Mouse (Mus musculus) T-helper 1 cell (primary cell): ENCODE measurements around the gene Gucy2g.

Experiments used
- in situ Hi-C: fragments of 300-600 bp; cut with MboI, MseI; formaldehyde crosslinking; loops from one replicate; pipeline ENCODE4 v1.15.1; 2025; ENCODE audit warnings: high pct_unique_total_duplicates

Gene Gucy2g

DNA sequence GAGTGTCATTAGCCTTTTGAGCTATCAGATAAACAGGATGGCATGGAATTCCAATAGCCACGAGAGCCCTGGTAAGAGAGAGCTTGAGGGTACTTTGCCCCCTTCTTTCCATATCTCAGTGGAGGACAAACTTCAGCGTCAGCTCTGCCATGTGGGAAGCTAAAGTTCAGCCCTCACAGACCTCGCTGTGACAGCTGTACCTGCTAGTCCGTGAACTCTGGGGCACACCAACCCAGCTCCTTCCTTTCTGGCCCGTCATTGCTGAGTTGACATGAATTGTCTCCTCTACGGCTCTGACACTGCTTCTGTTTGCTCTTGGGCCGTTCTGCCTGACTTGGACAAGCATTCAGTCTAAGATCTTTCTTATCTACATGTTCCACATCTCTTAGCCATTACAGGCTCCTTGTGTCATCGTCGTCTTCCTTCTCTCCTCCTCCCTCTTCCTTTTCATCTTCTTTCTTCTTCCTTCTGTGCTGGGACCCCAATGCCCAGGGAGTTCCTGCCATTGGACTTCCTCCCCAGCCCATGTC is 7.0 kb upstream of the Gucy2g start:
- in situ Hi-C loops = no loop called here

DNA sequence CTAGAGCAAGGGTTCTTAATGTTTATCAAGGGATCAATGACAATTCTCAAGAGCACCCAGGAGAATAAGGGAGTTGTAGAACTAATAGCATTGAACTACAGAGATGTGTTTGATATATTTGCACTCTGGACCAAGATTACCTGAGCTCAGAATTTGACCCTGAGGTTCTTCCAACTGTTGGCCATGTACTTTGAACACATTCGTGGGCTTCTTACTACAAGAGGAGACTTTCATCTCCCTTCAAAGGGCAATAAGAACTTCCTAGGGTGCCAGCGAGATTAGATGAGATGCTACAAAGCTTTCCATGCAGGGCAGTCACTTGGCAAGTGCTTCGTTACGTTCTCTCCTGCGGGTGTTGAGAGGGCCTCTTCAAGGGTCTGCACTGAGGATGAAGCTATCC is 6.5 kb upstream of the Gucy2g start:
- in situ Hi-C loops = no loop called here

DNA sequence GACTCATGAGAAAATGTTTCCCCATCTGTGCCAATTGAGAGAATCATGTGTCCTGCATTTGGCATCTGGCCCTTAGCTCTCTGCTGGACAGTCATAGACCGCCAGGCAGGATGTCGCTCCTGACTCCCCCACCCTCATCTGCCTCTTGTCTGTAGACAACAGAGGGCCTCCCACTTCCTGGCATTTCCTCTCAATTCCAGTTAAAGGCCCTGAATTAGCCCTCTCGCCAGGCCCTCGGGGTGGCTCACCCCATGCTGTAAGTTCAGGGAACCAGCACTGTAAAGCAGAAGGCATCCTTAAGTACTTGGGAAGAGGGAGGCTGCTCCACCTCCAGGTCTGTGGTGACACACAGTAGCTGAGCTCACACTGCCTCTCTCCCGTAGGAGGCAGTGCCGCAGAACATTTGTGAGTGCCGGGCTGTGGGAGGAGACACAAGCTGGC is 3.8 kb upstream of the Gucy2g start:
- in situ Hi-C loops = no loop called here

DNA sequence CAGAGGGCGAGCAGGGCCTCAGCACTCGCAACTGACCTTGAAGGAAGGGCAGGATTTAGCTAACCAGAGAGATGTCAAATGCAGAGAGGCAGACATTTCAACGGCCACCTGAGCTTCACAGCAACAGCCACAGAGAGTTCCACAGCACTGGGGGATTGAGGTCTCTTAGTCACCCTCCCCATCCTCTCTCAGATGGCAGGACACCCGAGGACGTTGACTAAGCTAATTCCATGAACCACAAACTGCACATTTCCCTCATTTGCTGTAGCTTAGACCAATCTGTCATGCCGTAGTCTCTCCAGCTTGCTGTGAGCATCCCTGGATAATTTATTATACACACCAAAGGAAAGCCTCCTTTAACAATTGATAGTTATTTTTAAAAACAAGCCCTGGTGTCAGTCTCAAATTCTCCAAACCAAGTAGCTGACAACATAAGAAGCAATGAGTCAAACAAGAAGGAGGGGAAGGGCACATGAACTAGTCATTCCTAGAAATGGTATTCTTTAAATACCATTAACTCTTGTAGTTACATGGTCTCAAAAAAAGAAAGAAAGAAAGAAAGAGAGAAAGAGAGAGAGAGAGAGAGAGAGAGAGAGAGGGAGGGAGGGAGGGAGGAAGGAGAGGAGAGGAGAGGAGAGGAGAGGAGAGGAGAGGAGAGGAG is 1.1 kb downstream of the Gucy2g start:
- in situ Hi-C loops = no loop called here

DNA sequence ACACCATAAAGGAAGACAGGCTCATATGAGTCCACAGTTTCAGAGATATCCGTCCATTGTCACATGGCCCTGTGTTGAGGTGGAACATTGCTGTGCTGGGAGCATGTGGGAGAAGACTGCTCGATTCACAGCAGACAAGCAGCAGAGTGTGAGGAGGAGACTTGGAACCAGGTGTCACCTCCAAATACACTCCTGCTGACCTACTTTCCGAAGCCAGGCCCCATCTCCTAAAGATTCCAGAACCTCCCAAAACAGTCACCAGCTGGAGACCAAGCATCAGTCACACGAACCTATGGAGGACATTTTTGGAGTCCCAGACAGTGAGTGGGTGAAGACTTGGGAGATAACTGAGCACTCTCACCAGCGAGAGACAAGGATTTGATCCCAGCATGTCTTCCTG is 4.5 kb downstream of the Gucy2g start:
- in situ Hi-C loops = no loop called here

DNA sequence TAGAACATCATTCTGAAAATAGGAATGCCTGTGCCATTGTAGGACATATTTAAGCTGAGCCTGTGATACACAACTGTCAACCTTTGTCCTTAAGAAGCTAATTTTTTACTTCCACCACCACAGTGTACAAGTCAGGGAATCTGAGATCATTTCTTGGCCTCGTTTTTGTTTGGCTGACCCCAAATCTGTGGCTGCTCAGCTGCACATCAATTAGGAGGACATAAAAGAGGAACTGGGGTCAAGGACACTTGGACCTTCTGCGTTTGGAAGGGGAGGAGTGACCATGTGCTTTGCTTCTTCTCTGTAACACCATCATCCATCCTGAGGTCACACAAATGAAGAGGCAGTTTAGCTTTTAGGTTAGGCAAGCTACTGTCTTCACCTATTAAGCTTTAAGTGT is 5.0 kb downstream of the Gucy2g start:
- in situ Hi-C loops = no loop called here

DNA sequence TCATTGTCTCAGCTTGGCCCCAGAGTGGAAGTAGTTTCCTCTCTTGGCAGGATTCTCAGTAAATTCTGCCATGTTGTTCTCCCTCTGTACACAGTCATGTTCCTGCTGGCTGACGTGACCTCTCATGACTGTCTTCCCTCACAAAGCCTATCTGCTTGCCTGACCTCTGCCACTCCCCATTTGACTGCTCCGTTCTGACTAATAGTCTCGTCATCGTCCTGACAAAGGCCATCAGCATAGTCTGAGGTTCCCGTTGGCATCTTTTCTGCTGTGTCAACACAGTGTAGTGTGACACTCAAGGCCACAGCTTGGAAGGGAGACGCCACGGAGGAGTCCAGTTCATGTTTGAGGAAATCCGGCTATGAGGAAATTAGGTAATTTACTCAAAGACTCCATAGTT is 8.9 kb downstream of the Gucy2g start:
- in situ Hi-C loops = no loop called here

DNA sequence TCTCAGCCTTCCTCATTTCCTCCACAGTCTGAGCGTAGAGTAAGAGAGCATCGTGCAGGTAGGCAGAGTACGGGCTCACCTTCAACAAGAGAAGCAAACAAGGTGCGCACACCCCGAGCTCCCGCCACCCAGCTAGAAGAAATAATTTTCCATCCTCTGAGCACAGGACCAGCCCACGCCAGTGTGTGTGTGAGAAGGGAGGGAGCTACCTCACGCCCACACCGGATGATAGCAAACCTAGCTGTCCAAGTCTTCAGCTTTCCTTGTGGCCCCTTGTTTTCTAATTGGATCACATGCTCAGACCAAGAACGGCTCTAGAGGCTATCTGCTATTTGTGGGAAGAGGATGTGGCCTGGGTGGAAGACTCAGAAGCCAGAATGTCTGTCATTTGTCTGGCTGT is 10.0 kb downstream of the Gucy2g start:
- in situ Hi-C loops = no loop called here

DNA sequence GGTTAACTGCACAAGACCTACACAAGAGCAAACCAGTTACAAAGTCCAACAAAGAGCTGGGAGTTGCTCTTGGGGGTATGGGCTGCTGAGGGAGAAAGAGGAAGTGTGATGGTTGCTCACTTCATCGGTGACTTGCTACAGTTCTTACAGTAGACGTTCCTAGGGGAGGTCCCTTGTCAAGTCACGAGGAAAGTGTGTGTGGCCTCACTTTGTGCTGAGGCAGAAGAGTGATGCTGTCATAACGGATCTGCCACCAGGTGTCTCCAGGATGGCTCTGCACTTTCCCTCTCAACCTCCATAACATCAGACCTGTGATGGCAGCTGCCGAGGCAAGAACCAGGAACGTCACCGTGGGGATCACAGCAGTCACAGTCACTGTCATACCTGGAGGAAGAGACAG is 13.9 kb downstream of the Gucy2g start:
- in situ Hi-C loops = no loop called here

DNA sequence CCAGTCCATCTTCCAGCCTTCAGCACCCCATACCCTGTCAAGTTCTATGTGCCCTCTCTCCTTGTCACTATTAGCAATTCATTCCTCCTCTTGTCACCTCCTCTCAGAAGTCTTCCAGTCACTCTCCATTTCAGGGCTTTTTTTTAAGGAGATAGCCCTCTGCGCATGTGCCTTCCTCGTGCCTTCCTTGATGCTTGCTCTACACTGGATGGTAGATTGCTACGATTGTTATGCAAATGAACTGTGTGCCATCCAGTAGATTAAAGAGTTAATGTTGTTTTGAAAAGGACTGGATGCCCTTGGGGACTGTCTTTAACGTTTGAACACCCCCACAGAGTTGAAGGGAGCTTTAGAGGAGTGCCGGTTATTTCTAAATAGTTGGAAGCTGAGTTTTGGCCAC is 14.4 kb downstream of the Gucy2g start:
- in situ Hi-C loops = no loop called here

DNA sequence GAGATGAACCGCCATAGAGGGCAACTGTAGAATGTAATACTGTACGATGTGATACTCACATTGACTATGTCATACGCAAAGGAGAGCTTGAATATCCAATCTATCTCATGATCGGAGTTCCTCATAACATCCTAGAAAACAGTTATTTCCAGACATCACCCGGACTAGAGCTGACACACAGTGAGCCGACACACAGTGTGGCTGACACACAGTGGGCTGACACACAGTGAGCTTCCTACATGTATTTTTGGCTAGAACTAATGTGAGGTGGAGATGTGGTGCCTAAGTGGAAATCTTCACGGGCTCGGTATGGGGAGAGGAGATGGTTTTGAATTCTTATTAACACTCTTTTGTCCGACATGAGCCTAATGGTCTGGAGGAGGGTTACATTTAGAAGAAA is 18.8 kb downstream of the Gucy2g start:
- in situ Hi-C loops = no loop called here

DNA sequence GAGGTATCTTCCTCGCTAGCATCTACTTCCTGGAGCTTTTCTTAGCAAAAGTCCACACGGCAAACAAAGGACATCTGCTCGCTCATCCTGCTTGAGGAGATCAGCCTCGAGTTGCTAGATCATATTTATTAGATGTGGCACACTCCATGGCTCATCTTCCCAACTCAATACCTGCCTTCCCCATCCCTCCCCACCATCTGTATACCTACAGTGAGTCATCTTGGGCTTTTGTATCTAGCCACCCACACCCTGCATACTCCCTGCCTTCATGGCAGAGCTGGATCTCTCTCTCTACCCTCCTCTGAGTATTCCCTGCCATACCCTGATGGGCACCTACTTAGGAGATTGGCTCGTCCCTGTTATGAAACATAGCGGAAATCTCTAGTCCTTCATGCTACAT is 19.8 kb downstream of the Gucy2g start:
- in situ Hi-C loops = no loop called here

DNA sequence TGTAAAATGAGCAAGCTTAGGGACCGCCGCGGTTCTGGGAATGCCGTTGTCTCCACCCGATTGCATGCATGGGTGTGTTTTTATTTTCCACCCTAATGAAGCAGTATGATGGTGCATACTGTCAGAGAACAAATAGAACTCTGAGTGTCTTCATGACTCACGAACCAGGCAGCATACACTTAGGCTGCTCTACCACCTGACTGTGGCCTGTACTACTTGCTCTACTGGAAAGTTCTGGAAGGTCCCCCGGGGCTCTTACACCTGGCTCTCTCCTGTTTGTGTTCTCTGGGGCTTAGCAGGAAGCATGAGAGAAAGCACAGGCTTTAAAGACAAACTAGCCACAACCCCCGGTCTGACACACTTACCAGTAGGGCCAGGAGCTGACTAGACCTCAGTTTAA is 21.7 kb downstream of the Gucy2g start:
- in situ Hi-C loops = no loop called here

DNA sequence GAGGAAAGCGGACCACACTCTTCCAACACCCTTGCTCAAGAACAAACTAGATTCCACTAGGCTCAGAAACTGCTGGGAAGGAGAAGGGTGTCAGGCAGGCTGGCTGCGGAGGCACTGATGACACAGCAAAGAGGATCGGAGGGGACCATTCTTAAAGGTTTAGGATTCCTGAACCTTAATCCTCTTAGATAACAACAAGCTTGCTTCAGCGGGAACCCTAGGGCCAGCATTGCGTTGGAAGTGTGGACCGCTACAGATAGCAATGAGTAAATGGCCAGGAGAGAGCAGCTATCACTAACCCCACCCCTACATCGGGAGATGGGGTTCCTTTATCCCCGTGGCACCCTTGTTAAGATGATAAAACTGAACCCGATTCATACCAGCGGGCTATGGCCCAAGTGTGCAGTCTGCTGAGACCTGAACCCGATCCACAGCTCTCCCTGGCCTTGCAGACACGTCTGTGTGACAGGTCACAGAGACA is 22.3 kb downstream of the Gucy2g start:
- in situ Hi-C loops = no loop called here

DNA sequence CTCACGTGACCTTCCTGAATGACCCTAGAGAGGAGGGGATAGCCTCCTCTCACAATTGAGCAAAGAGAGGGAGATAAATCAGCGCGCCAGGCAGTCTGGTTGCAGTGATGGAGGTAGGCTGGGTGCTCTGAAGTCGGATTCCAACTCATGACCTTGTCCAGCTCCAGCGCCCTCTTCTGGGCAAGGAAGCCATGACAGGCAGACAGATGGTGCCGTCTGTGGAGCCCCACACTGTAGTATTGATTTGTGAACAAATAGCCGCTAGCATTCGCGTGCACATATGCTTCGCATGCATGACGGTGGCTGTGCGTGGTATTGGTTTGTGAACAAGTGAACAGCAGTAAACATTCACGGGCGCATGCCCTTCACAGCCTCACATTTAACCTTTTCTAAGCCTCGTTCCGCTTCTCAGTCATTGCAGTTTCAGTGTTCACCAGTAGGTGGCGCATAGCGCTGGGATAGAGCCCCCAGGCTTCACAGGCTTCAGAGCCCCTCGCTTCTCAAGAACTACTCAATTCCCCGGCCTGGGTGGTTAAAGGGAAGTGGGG is 22.8 kb downstream of the Gucy2g start:
- in situ Hi-C loops = no loop called here

DNA sequence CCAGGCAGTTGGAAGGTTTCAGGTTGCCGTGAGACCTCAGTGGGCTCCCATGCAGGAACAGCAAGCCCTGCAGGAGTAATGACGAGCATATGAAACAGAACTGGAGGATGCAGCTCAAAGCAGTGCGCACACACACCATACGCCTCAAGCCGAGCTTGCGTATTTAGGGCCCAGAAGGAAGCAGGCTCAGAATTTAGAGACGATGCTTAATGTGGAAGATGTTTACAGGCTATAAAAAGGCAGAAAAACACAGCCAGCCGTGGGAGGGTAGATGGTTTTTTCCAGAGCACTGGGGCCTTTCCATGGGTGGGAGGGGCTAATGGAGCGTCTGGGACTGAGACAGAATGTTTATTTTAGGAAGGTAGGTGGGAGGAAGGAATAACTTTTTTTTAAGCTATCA is 23.7 kb downstream of the Gucy2g start:
- in situ Hi-C loops = no loop called here

DNA sequence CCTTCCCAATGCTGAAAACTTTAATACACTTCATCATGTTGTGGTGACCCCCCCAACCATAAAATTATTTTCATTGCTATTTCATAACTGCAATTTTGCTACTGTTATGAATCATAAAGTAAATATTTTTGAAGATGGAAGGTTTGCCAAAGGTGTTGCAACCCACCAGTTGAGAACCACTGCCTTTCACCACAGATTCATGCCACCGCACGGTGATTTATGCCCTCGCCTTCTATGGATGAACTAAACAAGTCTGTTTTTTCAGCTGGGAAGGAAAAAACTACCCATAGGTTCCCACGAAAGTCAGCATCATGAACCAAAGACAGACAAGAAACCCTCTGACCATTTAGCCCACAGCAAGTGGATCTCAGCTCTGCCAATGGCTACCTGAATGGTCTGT is 24.2 kb downstream of the Gucy2g start:
- in situ Hi-C loops = no loop called here

DNA sequence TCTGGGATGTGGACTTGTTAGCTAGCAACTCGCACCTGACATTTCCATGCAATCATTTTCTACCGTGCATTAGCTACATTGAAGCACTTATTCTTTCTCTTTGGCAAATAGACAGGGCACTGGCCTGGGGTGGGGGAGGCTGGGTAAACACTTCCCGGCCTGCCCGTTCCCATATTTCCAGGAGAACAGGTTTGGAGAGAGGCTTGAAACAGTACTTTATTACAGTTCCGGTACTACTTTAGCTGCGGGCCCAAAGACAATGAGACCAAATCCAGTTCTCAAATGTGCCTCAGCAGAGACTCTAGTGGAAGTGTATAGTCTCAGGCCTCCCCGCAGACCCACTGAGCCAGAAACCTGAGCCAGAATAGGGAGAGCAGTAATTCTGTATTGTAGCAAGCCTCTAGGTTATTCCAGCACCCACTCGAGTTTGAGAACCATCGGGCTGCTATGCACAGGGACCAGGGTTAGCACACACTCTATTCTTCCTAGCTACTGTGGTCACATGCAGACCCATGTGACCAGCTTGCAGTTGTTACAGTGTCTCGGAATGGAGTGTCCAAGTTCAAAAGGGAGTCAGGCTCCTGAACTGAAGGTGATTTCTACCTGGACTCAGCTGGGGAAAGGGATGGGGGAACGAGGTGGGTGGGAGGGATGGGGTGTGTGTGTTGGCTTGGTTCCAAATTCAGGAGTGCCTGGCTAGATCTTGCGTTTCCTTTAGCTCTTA is 27.3 kb downstream of the Gucy2g start:
- in situ Hi-C loops = no loop called here

DNA sequence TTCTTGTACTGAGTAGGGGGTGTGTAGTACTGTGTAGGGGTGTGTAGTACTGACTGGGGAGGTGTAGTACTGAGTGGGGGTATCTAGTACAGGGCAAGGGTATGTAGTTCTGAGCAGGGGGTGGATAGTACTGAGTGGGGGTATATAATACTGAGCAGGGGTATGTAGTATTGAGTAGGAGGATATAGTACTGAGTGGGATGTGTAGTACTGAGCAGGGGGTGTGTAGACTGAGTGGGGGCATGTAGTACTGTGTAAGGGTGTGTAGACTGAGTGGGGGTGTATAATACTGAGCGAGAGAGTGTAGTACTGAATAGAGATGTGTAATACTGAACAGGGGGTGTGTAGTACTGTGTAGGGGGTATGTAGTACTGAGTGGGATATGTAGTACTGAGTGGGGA is 29.3 kb downstream of the Gucy2g start:
- in situ Hi-C loops = no loop called here

DNA sequence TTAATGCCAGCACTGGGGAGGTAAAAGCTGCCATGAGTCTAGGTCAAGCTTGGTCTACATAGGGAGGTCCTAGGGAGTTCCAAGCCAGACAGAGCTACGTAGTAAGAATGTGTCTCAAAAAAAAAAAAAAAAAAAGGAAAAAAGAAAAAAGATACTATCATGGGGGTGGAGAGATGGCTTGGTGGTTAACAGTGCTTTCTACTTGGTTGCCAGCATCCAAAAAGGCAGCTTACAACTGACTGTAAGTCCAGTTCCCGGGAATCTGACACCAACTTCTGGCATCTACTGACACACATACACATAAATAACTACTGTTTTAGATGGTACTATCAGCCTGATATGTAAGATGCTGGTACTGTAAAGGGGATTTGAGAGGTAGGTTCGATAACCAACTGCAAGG is 32.0 kb downstream of the Gucy2g start:
- in situ Hi-C loops = no loop called here

DNA sequence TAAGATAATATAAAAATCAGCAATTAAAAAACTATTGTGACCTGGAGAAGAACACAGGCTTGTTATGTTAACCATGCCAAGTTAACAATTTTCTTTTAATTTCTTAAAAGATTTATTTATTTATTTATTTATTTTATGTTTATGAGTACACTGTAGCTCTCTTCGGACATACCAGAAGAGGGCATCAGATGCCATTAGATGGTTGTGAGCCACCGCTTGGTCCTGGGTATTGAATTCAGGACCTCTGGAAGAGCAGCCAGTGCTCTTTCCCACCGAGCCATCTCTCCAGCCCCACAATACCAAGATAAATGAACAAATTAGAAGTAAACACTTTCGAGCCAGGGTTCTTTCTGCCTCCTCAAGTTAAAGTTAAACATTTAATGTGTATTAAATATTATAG is 32.4 kb downstream of the Gucy2g start:
- in situ Hi-C loops = no loop called here

DNA sequence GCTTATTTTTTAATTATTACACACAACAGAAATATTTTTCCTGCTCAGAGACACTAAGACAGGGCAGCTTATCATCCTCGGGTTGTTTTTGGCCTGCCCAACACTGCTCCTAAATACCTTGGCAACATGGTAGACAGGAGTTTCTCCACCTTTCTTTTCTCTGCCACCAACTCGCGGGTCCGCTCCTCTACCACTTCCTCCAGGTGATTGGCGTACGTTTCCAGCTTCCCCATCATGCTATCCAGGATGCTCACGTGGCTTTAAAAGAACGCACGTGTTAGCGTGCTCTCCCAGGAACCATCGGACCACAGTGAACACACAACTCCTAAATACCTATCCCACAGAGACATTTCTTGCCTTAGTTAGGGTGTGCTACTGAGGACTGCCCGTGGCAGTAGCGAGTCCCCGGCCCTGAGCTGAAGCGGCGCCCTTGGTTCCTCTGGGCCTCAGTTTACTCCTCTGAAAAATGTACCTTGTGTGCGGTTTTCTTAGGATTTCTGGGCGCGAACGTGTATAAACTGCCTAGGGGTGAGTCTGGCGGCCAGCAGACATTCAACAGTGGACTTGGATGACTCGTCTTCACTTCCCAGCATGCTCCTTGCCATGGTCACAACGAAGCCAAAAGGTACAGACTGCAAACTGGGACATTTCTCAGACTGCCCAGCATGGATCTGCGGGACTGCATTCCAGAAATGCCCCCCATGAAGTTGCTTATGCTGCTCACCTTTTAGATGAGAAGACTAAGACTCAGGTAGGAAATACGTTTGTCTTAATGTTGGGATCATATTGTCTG is 33.1 kb downstream of the Gucy2g start:
- in situ Hi-C loops = no loop called here
